Mouse (Mus musculus) MEL (cell line): Measurements from ENCODE around the gene Smg5. TPM values are rescaled to one million over a fixed set of nuclear protein-coding genes. Genes with fewer than 3 reads are reported as not detected.

Experiments used
- DNase-seq: peaks from one replicate; pipeline ENCODE4 v3.0.0; 2011; ENCODE audit warnings: low read depth, low spot score
- H3K27ac ChIP-seq: 2 replicates; pipeline ENCODE4 v1.5.1; 2012; ENCODE audit warnings: low read depth, mild to moderate bottlenecking, control low read depth, low read length, moderate library complexity; ENCODE audit not compliant: control insufficient read depth
- H3K27me3 ChIP-seq, 2 experiments: fragments of 150-350 bp in 1 of 2; sonication (generic) in 1 of 2; 2 replicates each; pipeline ENCODE4 v1.6.1; 2012; ENCODE audit warnings: low read length in 2 of 2, mild to moderate bottlenecking in 2 of 2, improper control_type of control experiment in 1 of 2, moderate library complexity in 1 of 2; ENCODE audit not compliant: insufficient read depth in 2 of 2, control insufficient read depth in 1 of 2
- H3K36me3 ChIP-seq, 2 experiments: 2 replicates each; pipeline ENCODE4 v1.6.1; 2012 to 2014; ENCODE audit warnings: low read length in 2 of 2, improper control_type of control experiment in 1 of 2, inconsistent platforms in 1 of 2, mild to moderate bottlenecking in 1 of 2; ENCODE audit not compliant: insufficient read depth in 2 of 2, control insufficient read depth in 1 of 2
- H3K4me1 ChIP-seq, 2 experiments: fragments of 150-350 bp in 1 of 2; sonication (generic) in 1 of 2; 2 replicates each; pipeline ENCODE4 v1.6.1; 2012; ENCODE audit warnings: low read length in 2 of 2, improper control_type of control experiment in 1 of 2, mild to moderate bottlenecking in 1 of 2; ENCODE audit not compliant: insufficient read depth in 2 of 2, control insufficient read depth in 1 of 2
- H3K4me3 ChIP-seq, 2 experiments: fragments of 150-350 bp in 1 of 2; sonication (generic) in 1 of 2; 2 replicates each; pipeline ENCODE4 v1.5.1; 2012; ENCODE audit warnings: low read depth in 2 of 2, low read length in 2 of 2, mild to moderate bottlenecking in 2 of 2, moderate library complexity in 2 of 2, control low read depth in 1 of 2, improper control_type of control experiment in 1 of 2; ENCODE audit not compliant: control insufficient read depth in 1 of 2, insufficient read depth in 1 of 2
- H3K79me2 ChIP-seq: 2 replicates; pipeline ENCODE4 v1.6.1; 2012; ENCODE audit warnings: mild to moderate bottlenecking, low read length, moderate library complexity; ENCODE audit not compliant: control insufficient read depth, poor library complexity, insufficient read depth
- H3K9ac ChIP-seq: 2 replicates; pipeline ENCODE4 v1.6.1; 2012; ENCODE audit warnings: low read depth, mild to moderate bottlenecking, control low read depth, low read length, moderate library complexity; ENCODE audit not compliant: control insufficient read depth, poor library complexity, severe bottlenecking
- H3K9me3 ChIP-seq: fragments of 150-350 bp; sonication (generic); replicated peaks from 2 replicates; pipeline ENCODE4 v1.6.1; 2012; ENCODE audit warnings: mild to moderate bottlenecking, low read length, improper control_type of control experiment, moderate library complexity; ENCODE audit not compliant: insufficient read depth
- BHLHE40 ChIP-seq: IDR thresholded peaks from 2 replicates; pipeline ENCODE4 v1.6.1; 2012; ENCODE audit warnings: low read depth, mild to moderate bottlenecking, inconsistent platforms, low read length, improper control_type of control experiment, borderline replicate concordance
- CHD2 ChIP-seq: IDR thresholded peaks from 2 replicates; pipeline ENCODE4 v1.6.1; 2011; ENCODE audit warnings: low read length, improper control_type of control experiment
- E2F4 ChIP-seq: IDR thresholded peaks from 2 replicates; pipeline ENCODE4 v1.6.1; 2011; ENCODE audit warnings: low read depth, low read length, improper control_type of control experiment, borderline replicate concordance
- ELF1 ChIP-seq: IDR thresholded peaks from 2 replicates; pipeline ENCODE4 v1.6.1; 2014; ENCODE audit warnings: low read depth, mild to moderate bottlenecking, inconsistent platforms, low read length, improper control_type of control experiment, moderate library complexity
- EP300 ChIP-seq, 2 experiments: IDR thresholded peaks; 2 replicates each; pipeline ENCODE4 v1.6.1; 2011; ENCODE audit warnings: improper control_type of control experiment in 2 of 2, low read length in 2 of 2, low read depth in 1 of 2, mild to moderate bottlenecking in 1 of 2
- GABPA ChIP-seq: IDR thresholded peaks from 2 replicates; pipeline ENCODE4 v1.6.1; 2012; ENCODE audit warnings: low read depth, mild to moderate bottlenecking, inconsistent platforms, low read length, improper control_type of control experiment, moderate library complexity
- JUND ChIP-seq: IDR thresholded peaks from 2 replicates; pipeline ENCODE4 v1.6.1; 2011; ENCODE audit warnings: low read depth, mild to moderate bottlenecking, improper control_type of control experiment, low read length
- MAX ChIP-seq: IDR thresholded peaks from 2 replicates; pipeline ENCODE4 v1.6.1; 2011; ENCODE audit warnings: low read length, improper control_type of control experiment
- MAZ ChIP-seq: IDR thresholded peaks from 2 replicates; pipeline ENCODE4 v1.6.1; 2012; ENCODE audit warnings: low read depth, mild to moderate bottlenecking, inconsistent platforms, low read length, improper control_type of control experiment
- MEF2A ChIP-seq: IDR thresholded peaks from 2 replicates; pipeline ENCODE4 v1.6.1; 2014; ENCODE audit warnings: low read depth, mild to moderate bottlenecking, inconsistent platforms, low read length, improper control_type of control experiment; ENCODE audit not compliant: poor library complexity, insufficient replicate concordance, severe bottlenecking; ENCODE audit errors: extremely low read depth
- MYB ChIP-seq: IDR thresholded peaks from 2 replicates; pipeline ENCODE4 v1.6.1; 2011; ENCODE audit warnings: mild to moderate bottlenecking, low read depth, low read length, improper control_type of control experiment
- MYC ChIP-seq: IDR thresholded peaks from 2 replicates; pipeline ENCODE4 v1.6.1; 2011; ENCODE audit warnings: low read depth, mild to moderate bottlenecking, low read length, improper control_type of control experiment, moderate library complexity
- NELFE ChIP-seq: IDR thresholded peaks from 2 replicates; pipeline ENCODE4 v1.6.1; 2011; ENCODE audit warnings: low read depth, low read length, improper control_type of control experiment
- POLR2A ChIP-seq, 2 experiments: IDR thresholded peaks; 2 replicates each; pipeline ENCODE4 v1.6.1; 2011 to 2012; ENCODE audit warnings: low read length in 2 of 2, mild to moderate bottlenecking in 2 of 2, control low read depth in 1 of 2, improper control_type of control experiment in 1 of 2, low read depth in 1 of 2, moderate library complexity in 1 of 2; ENCODE audit not compliant: control insufficient read depth in 1 of 2, insufficient read depth in 1 of 2, poor library complexity in 1 of 2
- POLR2AphosphoS5 ChIP-seq: IDR thresholded peaks from 2 replicates; pipeline ENCODE4 v1.6.1; 2012; ENCODE audit warnings: low read depth, borderline replicate concordance, mild to moderate bottlenecking, inconsistent platforms, low read length, moderate library complexity, mixed read lengths
- RCOR1 ChIP-seq: IDR thresholded peaks from 2 replicates; pipeline ENCODE4 v1.6.1; 2012; ENCODE audit warnings: low read depth, mild to moderate bottlenecking, inconsistent platforms, low read length, improper control_type of control experiment
- SIN3A ChIP-seq: IDR thresholded peaks from 2 replicates; pipeline ENCODE4 v1.6.1; 2012; ENCODE audit warnings: low read length, improper control_type of control experiment, inconsistent platforms
- SMC3 ChIP-seq: IDR thresholded peaks from 2 replicates; pipeline ENCODE4 v1.6.1; 2011; ENCODE audit warnings: low read depth, low read length, improper control_type of control experiment
- TBP ChIP-seq: IDR thresholded peaks from 2 replicates; pipeline ENCODE4 v1.8.0; 2011; ENCODE audit warnings: low read depth, low read length, improper control_type of control experiment
- TCF12 ChIP-seq: IDR thresholded peaks from 2 replicates; pipeline ENCODE4 v1.6.1; 2014; ENCODE audit warnings: low read depth, mild to moderate bottlenecking, inconsistent platforms, low read length, improper control_type of control experiment, moderate library complexity
- UBTF ChIP-seq: IDR thresholded peaks from 2 replicates; pipeline ENCODE4 v1.6.1; 2012; ENCODE audit warnings: low read depth, mild to moderate bottlenecking, inconsistent platforms, low read length, improper control_type of control experiment, moderate library complexity, borderline replicate concordance; ENCODE audit not compliant: insufficient read depth
- USF1 ChIP-seq: IDR thresholded peaks from 2 replicates; pipeline ENCODE4 v1.6.1; 2014; ENCODE audit warnings: low read depth, mild to moderate bottlenecking, inconsistent platforms, low read length, improper control_type of control experiment, moderate library complexity
- ZKSCAN1 ChIP-seq: IDR thresholded peaks from 2 replicates; pipeline ENCODE4 v1.6.1; 2012; ENCODE audit warnings: low read depth, mild to moderate bottlenecking, inconsistent platforms, low read length, improper control_type of control experiment, moderate library complexity
- polyA plus RNA-seq, 2 experiments: library from polyadenylated mRNA; stranded (reverse) in 1 of 2; unstranded in 1 of 2; fragments of >175 nt in 1 of 2; fragments of >200 nt in 1 of 2; gene quantifications; 2 replicates each; pipeline versions ENCODE4 v1.2.1 to v1.2.4; 2012; ENCODE audit warnings: low replicate concordance in 2 of 2, low read depth in 1 of 2; ENCODE audit not compliant: insufficient read length in 2 of 2, insufficient read depth in 1 of 2, missing spikeins in 1 of 2
- total RNA-seq: library from RNA; depleted of rRNA; stranded (reverse); fragments of 300-350 nt; gene quantifications from 2 replicates; pipeline ENCODE4 v1.2.3, GENCODE M21; 2012

Gene Smg5
- total and polyA plus RNA-seq, 3 experiments: 97.9 to 148 (median 123) TPM

DNA sequence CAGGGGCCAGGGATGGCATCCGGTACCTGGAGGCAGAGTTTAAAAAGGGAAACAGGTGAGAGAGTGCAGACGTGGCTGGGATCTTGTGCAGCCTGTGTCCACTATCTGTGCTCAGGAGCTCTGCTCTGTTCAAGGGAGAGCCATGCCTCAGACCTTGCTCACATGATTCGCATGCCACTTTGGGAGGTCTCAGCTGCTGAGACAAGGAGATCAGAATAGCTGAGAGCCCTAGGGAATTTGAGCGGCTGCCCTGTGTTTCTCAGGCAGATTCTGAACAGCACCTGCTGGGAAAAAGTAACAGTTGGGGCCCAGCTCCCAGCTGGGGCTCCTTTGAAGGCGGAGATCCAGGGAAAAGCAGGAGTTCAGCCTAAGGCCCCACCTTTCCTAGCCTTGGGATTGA, 23.5 kb downstream of the Smg5 start:
- DNase-seq: no peak
- Histone ChIP-seq H3K4me3 (no peak overlapping the region), H3K9ac (no peak overlapping the region)
- TF ChIP-seq POLR2A (IDR thresholded peaks at IDR 0.05; ENCODE audit: control insufficient read depth in 1 of 2, insufficient read depth in 1 of 2, low read depth in 1 of 2, low read length in 2 of 2, poor library complexity in 1 of 2) (no peak), TCF12 (no peak), MEF2A (no peak), GABPA (no peak), POLR2AphosphoS5 (no peak), E2F4 (no peak), MYB (no peak), SIN3A (no peak), NELFE (no peak), MYC (no peak), USF1 (no peak)
- TF ChIP-seq, all 39 proteins: peak for 0
- H3K27me3 ChIP-seq: no peaks in the 10 kb centered on the region
- H3K9me3 ChIP-seq: no peaks in the 10 kb centered on the region
- no peaks in the 10 kb centered on the region for H3K79me2 ChIP-seq
- peaks cover 0 to 12% of the 10 kb centered on the region in 2 experiments; a peak in 2 of 4 replicates for H3K36me3 ChIP-seq
- H3K4me1 ChIP-seq: no peaks in the 10 kb centered on the region
- H3K27ac ChIP-seq: no peak overlapping the region

DNA sequence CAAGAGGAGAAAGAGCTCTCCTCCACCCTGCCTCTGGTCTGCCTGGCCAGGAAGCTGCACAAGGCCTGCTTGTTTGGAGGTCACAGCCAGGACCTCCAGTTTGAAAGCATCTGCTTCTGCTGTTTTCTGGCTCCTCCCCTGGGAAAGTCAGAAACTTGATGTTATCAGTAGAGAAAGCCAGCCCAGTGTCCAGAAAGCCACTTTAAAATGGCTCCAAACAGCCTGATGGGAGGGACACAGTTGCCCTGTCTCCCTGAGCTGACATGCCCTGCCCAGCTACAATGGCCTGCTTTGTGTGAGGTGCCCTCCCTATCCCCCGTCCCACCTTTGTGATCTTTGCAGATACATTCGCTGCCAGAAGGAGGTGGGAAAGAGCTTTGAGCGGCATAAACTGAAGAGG, 23.9 kb downstream of the Smg5 start:
- H3K9me3 ChIP-seq: no peaks in the 10 kb centered on the region
- H3K27ac ChIP-seq: no peak overlapping the region
- no peaks in the 10 kb centered on the region for H3K4me1 ChIP-seq
- no peak for DNase-seq
- H3K9ac ChIP-seq: no peak overlapping the region
- H3K27me3 ChIP-seq: no peaks in the 10 kb centered on the region
- no peak overlapping the region for H3K4me3 ChIP-seq
- TF ChIP-seq BHLHE40: no peak
- no peak for TF ChIP-seq EP300 (IDR thresholded peaks at IDR 0.05; ENCODE audit: low read depth in 1 of 2, low read length in 2 of 2)
- TF ChIP-seq RCOR1: no peak
- TF ChIP-seq MAZ: no peak
- no peak for TF ChIP-seq MEF2A
- TF ChIP-seq TBP: no peak
- TF ChIP-seq USF1: no peak
- no peak for TF ChIP-seq SIN3A
- TF ChIP-seq CHD2: no peak
- TF ChIP-seq ZKSCAN1: no peak
- TF ChIP-seq TCF12: no peak
- TF ChIP-seq JUND: no peak
- no peak for TF ChIP-seq GABPA
- no peak for TF ChIP-seq MYC
- TF ChIP-seq ELF1: no peak
- no peak for TF ChIP-seq UBTF
- TF ChIP-seq SMC3: no peak
- TF ChIP-seq MAX: no peak
- peaks cover 0 to 11% of the 10 kb centered on the region in 2 experiments; a peak in 2 of 4 replicates for H3K36me3 ChIP-seq
- no peaks in the 10 kb centered on the region for H3K79me2 ChIP-seq
